Mouse (Mus musculus) bone marrow, adult 2 months (tissue): Measurements from ENCODE around the gene Apoa4. TPM values are rescaled to one million over a fixed set of nuclear protein-coding genes. Genes with fewer than 3 reads are reported as not detected.

Source experiments
- H3K27ac ChIP-seq: fragments of 200-500 bp; 2 replicates; pipeline ENCODE4 v1.5.1; 2012; ENCODE audit warnings: low read depth, mild to moderate bottlenecking, control low read depth, inconsistent platforms, low read length; ENCODE audit not compliant: control insufficient read depth, poor library complexity, insufficient read depth
- H3K4me1 ChIP-seq: fragments of 200-500 bp; 2 replicates; pipeline ENCODE4 v1.6.1; 2011; ENCODE audit warnings: low read length; ENCODE audit not compliant: control insufficient read depth, insufficient read depth
- H3K4me3 ChIP-seq: fragments of 200-500 bp; replicated peaks from 2 replicates; pipeline ENCODE3; 2011; ENCODE audit warnings: mild to moderate bottlenecking, low read depth, low read length, control low read depth; ENCODE audit not compliant: control insufficient read depth
- CTCF ChIP-seq: fragments of 200-500 bp; IDR thresholded peaks from 2 replicates; pipeline ENCODE4 v1.5.1; 2011; ENCODE audit warnings: low read length, control low read depth; ENCODE audit not compliant: control insufficient read depth, insufficient read depth
- POLR2A ChIP-seq: fragments of 200-500 bp; IDR thresholded peaks from 2 replicates; pipeline ENCODE4 v1.6.1; 2011; ENCODE audit warnings: low read depth, mild to moderate bottlenecking, control low read depth, low read length, borderline replicate concordance; ENCODE audit not compliant: control insufficient read depth
- WGBS: fragments of 180-500 bp; shearing (Covaris S2); methylation state at CpG from one replicate; pipeline ENCODE4 v1.1.7; 2018; 5-methylcytosine and 5-hydroxymethylcytosine counted together
- polyA plus RNA-seq: library from polyadenylated mRNA; stranded (reverse); fragments of >200 nt; gene quantifications from 2 replicates; pipeline ENCODE4 v1.2.4, GENCODE M21; 2011; ENCODE audit warnings: low replicate concordance; ENCODE audit not compliant: missing spikeins, insufficient read depth, insufficient read length

Apoa4 gene
- polyA plus RNA-seq, 1 experiment: not detected

DNA sequence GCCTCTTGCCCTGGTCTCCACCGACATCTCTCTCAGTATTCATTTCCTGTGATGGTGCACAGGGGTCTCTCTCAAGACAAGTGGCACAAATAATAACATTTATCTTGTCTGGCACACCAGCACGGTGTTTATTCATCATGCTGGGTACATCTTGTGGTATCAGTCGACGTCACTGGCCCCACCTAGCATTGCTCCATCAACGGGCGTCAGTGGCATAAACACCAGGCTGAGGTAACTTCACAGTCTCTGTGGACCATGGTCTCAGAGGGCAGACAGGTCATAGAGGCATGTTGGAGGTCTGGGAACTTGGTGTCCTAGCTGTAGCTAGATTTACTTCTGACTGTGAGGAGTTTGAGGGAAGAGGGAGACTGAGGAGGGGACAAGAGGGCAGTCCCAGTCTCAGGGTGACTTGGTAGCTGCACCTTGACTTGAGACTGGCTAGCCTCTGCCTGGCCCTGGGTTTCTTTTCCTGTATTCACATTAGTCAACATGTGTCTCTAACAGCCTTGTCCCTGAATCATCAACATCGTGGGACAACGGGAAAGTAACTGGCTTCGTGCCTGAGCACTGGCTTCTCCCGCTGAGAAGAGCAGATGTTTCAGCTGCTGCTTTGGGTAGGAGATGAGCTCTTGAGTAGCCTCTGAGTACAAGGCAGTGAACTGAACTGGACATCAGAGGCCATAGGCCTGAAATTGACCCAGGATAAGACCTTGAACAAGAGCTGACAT, 16.3 kb downstream of the Apoa4 start:
- WGBS: 58% methylated on average over 10 of the region's 10 CpGs
- no peak overlapping the region for H3K27ac ChIP-seq
- no peak for TF ChIP-seq CTCF
- no peak for TF ChIP-seq POLR2A
- peaks cover 2% of the 10 kb centered on the region; the same call in 1 of the 2 replicates for H3K4me1 ChIP-seq
- H3K4me3 ChIP-seq: no peak overlapping the region

DNA sequence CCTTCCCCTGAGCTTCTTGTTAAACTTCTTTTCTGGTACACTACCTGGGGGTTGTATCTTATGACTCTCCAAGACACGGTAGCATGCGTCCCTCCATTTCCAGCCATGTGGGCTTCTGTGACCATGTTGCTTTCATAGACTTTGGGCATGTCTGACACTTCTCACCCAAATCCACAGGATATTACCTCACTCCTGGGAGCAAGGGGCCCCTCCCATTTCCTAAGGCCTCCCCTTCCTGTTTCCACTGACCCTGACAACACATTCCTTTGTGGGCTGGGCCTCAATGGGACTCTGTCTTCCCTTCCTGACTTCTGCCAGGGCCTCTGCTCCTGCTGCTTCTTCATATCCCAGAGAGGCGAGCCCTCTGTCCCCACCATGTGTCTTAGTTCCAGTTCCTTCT, 17.1 kb downstream of the Apoa4 start:
- WGBS: 65% methylated on average over 3 of the region's 3 CpGs
- no peak overlapping the region for H3K4me3 ChIP-seq
- no peak overlapping the region; the same call in 1 of the 2 replicates for H3K27ac ChIP-seq
- TF ChIP-seq POLR2A (no peak), CTCF (no peak)
- peaks cover 2% of the 10 kb centered on the region; the same call in 1 of the 2 replicates for H3K4me1 ChIP-seq

DNA sequence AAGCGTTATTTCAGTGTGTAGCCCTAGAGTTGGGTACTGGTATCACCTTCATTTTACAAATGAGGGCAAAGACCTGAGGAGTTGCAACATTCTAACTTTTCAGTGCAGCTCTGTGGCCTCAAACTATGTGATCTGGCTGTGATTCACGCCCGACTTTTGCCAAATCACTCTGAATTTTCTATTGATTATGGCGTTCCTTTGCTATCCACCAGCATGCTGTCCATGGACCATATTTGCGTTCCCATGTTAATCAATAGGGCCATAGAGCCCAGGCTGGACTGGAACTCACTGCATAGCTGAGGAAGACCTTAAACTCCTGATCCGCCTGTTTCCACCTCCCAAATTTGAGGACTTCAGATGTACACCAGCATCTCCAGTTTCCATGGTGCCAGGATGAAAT, 18.6 kb downstream of the Apoa4 start:
- Histone ChIP-seq H3K4me1 (peaks cover 2% of the 10 kb centered on the region; the same call in 1 of the 2 replicates), H3K27ac (no peak overlapping the region), H3K4me3 (no peak overlapping the region)
- TF ChIP-seq CTCF (no peak), POLR2A (no peak)
- WGBS: 84% methylated on average over 6 of the region's 6 CpGs

- Histone ChIP-seq H3K4me3 (no peak overlapping the region), H3K27ac (no peak overlapping the region), H3K4me1 (peaks cover 2% of the 10 kb centered on the region; the same call in 1 of the 2 replicates)
- TF ChIP-seq CTCF (no peak), POLR2A (no peak)
- 63% methylated on average over 7 of the region's 7 CpGs for WGBS
Observed at GRCm38 (mm10) chr9:46261131-46261530, 20.6 kb downstream of the Apoa4 start.

- Histone ChIP-seq H3K4me3 (no peak within 1 kb of the TSS), H3K4me1 (no peaks in the 10 kb centered on the region; the same call in 1 of the 2 replicates), H3K27ac (no peak within 1 kb of the TSS)
- 55% methylated on average over 7 of the region's 7 CpGs for WGBS
- TF ChIP-seq CTCF (no peak), POLR2A (no peak)
Observed at GRCm38 (mm10) chr9:46268343-46268873, 27.9 kb downstream of the Apoa4 start, which contains the start of gene Apoa5. TSS of gene Apoa5 (plus strand) at chr9:46268633.

GRCm38 (mm10) chr9:46269125-46269524, 28.6 kb downstream of the Apoa4 start:
- peaks cover 1% of the 10 kb centered on the region; the same call in 1 of the 2 replicates for H3K4me1 ChIP-seq
- WGBS: 71% methylated on average over 5 of the region's 5 CpGs
- TF ChIP-seq POLR2A: no peak

DNA sequence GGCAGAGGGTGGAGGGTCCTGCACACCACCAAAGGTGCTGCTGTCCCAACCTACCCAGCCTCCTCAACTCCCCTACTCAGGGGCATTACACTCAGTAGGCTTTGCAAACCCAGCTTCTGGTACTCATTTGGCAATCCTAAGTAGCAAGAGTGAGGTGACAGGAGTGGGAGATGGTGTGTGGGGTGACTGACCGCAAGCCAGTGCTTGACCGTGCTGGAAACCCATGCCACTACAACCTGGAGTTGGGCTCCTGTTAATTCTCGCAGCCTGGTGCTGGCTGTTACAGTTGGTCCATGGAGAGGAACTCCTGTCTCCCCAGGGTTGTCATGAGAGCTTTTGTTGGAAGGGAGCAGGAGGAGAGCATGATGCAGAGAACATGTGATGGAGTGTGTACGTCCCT, 30.3 kb downstream of the Apoa4 start:
- 81% methylated on average over 4 of the region's 4 CpGs for WGBS
- TF ChIP-seq POLR2A: no peak
- TF ChIP-seq CTCF: no peak
- Histone ChIP-seq H3K4me1 (peaks cover 2% of the 10 kb centered on the region; the same call in 1 of the 2 replicates), H3K27ac (no peak overlapping the region), H3K4me3 (no peak overlapping the region)

More at GRCm38 (mm10) chr9:46269125-46269524, 28.6 kb downstream of the Apoa4 start:
- H3K4me3 ChIP-seq: no peak overlapping the region
- no peak overlapping the region for H3K27ac ChIP-seq

- peaks cover 2% of the 10 kb centered on the region; the same call in 1 of the 2 replicates for H3K4me1 ChIP-seq
- TF ChIP-seq POLR2A (no peak), CTCF (no peak)
- 36% methylated on average over 9 of the region's 9 CpGs for WGBS
- peak overlapping the region; percentile 36 for H3K4me3 ChIP-seq
- H3K27ac ChIP-seq: no peak overlapping the region
Observed at GRCm38 (mm10) chr9:46272070-46272469, 31.6 kb downstream of the Apoa4 start.

DNA sequence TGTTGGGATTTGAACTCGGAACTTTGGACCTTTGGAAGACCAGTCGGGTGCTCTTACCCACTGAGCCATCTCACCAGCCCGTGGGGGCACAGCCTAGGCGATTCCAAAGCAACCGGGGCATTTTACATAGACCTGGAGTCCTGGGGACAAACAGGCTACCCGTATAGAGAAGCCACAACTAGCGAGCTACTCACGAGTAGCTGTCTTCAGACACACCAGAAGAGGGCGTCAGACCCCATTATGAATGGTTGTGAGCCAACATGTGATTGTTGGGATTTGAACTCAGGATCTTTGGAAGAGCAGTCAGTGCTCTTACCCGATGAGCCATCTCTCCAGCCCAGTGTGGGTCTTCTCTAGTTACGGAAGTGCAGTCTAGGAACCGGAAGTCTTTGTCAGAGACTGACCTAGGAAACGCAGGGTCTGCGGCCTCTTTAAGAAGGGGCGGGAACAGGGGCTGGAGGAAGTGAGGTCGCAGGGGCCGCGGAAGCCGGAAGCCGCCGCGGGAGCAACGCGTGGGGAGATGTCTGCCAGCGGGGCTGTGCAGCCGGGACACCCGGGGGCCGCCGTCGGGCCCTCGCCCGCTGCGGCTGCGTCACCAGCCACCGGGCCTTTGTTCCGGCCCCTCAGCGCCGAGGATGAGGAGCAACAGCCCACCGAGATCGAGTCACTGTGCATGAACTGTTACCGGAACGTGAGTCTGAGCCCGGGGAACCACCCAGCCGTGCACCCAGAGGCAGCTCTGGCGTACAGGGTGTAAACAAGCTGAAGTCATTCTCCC, 32.4 kb downstream of the Apoa4 start, which contains the start of gene Zpr1:
TSS of gene Zpr1 (plus strand) at position 388 of the 778 bp plus-strand sequence.
- TF ChIP-seq POLR2A (peak; percentile 66; the same call in 1 of the 2 replicates), CTCF (no peak)
- WGBS: 3% methylated on average over 45 of the region's 45 CpGs
- Histone ChIP-seq H3K27ac (peak within 1 kb of the TSS; percentile 55), H3K4me3 (peak within 1 kb of the TSS; percentile 89), H3K4me1 (peaks cover 2% of the 10 kb centered on the region; the same call in 1 of the 2 replicates)
